Mouse (Mus musculus) forebrain, embryonic 16.5 days (tissue): ENCODE data around the gene Tnfrsf17. TPM values are rescaled to one million over a fixed set of nuclear protein-coding genes. Genes with fewer than 3 reads are reported as not detected.
"Not testable (repeated sequence)": the region's sequence is repeated elsewhere in the genome, so short reads cannot be mapped to it uniquely, and the experiment has no call there.

Source experiments
- ATAC-seq: fragments of 200-750 bp; cut with Nextera tagmentation; 2 replicates; pipeline ENCODE4 v1.8.0; 2017; ENCODE audit warnings: mild to moderate bottlenecking, moderate library complexity
- H3K27ac ChIP-seq: fragments of 300-500 bp; sonication (generic); 2 replicates; pipeline ENCODE4 v1.5.1; 2014; ENCODE audit warnings: low read length, control low read depth
- H3K27me3 ChIP-seq: fragments of 300-500 bp; sonication (generic); replicated peaks from 2 replicates; pipeline ENCODE4 v1.6.1; 2014; ENCODE audit warnings: low read length; ENCODE audit not compliant: control insufficient read depth, insufficient read depth
- H3K36me3 ChIP-seq: fragments of 300-500 bp; sonication (generic); 2 replicates; pipeline ENCODE4 v1.6.1; 2014; ENCODE audit not compliant: control insufficient read depth, insufficient read depth
- H3K4me1 ChIP-seq: fragments of 300-500 bp; sonication (generic); replicated peaks from 2 replicates; pipeline ENCODE4 v1.6.1; 2014; ENCODE audit warnings: low read length; ENCODE audit not compliant: control insufficient read depth, insufficient read depth
- H3K4me2 ChIP-seq: fragments of 300-500 bp; sonication (generic); 2 replicates; pipeline ENCODE4 v1.6.1; 2014; ENCODE audit warnings: mild to moderate bottlenecking, low read length, control low read depth
- H3K4me3 ChIP-seq: fragments of 300-500 bp; sonication (generic); replicated peaks from 2 replicates; pipeline ENCODE4 v1.5.1; 2014; ENCODE audit warnings: mild to moderate bottlenecking, low read length, control low read depth
- H3K9ac ChIP-seq: fragments of 300-500 bp; sonication (generic); replicated peaks from 2 replicates; pipeline ENCODE4 v1.6.1; 2014; ENCODE audit warnings: low read depth, low read length, control low read depth
- H3K9me3 ChIP-seq: fragments of 300-500 bp; sonication (generic); 2 replicates; pipeline ENCODE4 v1.6.1; 2016; ENCODE audit warnings: low read length; ENCODE audit not compliant: control insufficient read depth
- WGBS: fragments of 180-500 bp; shearing (Covaris S2); extraction: QIAGEN DNeasy Blood & Tissue Kit; methylation state at CpG from one replicate; pipeline ENCODE4 v1.1.7; 2014; 5-methylcytosine and 5-hydroxymethylcytosine counted together
- polyA plus RNA-seq: library from polyadenylated mRNA; unstranded; fragments of >200 nt; fragmentation: Nextera tagmentation; extraction: Ambion mirVana; gene quantifications from 2 replicates; pipeline ENCODE4 v1.2.1, GENCODE M21; 2015

Gene Tnfrsf17
- polyA plus RNA-seq, 1 experiment from 2014 or later = not detected

GRCm38 (mm10) chr16:11323324-11324051 is 9.9 kb downstream of the Tnfrsf17 start:
- peak; percentile 46; the same call in 1 of the 2 replicates for ATAC-seq
- Histone ChIP-seq H3K4me3 (peak overlapping the region; percentile 73), H3K36me3 (no peaks in the 10 kb centered on the region), H3K9ac (peak overlapping the region; percentile 87), H3K4me1 (peaks cover 15% of the 10 kb centered on the region), H3K9me3 (no peaks in the 10 kb centered on the region), H3K27me3 (no peaks in the 10 kb centered on the region), H3K4me2 (peak overlapping the region; percentile 95), H3K27ac (peak overlapping the region; percentile 91)
- WGBS = 3% methylated on average over 17 of the region's 17 CpGs

GRCm38 (mm10) chr16:11330081-11330800 is 16.6 kb downstream of the Tnfrsf17 start:
- no peaks in the 10 kb centered on the region for H3K9me3 ChIP-seq
- ATAC-seq = no peak
- no peaks in the 10 kb centered on the region for H3K4me1 ChIP-seq
- H3K4me3 ChIP-seq = no peak overlapping the region
- no peak overlapping the region for H3K9ac ChIP-seq
- WGBS = 94% methylated on average over 3 of the region's 3 CpGs
- H3K27me3 ChIP-seq = no peaks in the 10 kb centered on the region
- H3K36me3 ChIP-seq = no peaks in the 10 kb centered on the region
- no peak overlapping the region for H3K27ac ChIP-seq
- no peak overlapping the region for H3K4me2 ChIP-seq

DNA sequence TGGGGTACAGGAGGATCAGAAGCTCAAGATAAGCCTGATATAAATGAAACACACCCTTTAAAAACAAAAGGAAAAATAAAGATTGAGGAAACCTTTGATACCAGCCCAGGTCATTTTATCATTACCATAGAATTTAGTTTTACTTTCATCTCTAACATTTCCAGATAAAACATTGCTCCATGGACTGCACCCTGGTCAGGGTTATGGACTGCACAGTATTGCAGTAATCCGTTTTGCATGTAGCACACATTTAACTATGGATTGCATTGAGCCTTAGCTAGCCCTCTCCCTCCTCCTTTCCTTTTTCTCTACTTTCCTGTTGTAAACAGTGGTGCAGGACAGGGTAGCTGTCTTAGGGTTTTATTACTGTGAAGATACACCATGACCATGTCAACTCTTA is 17.4 kb downstream of the Tnfrsf17 start:
- no peak overlapping the region for H3K9ac ChIP-seq
- H3K36me3 ChIP-seq = no peaks in the 10 kb centered on the region
- 81% methylated on average over 1 of the region's 1 CpGs for WGBS
- no peak overlapping the region for H3K4me2 ChIP-seq
- H3K27me3 ChIP-seq = no peaks in the 10 kb centered on the region
- H3K27ac ChIP-seq = no peak overlapping the region
- no peak overlapping the region for H3K4me3 ChIP-seq
- no peaks in the 10 kb centered on the region for H3K9me3 ChIP-seq
- H3K4me1 ChIP-seq = no peaks in the 10 kb centered on the region
- ATAC-seq = no peak

DNA sequence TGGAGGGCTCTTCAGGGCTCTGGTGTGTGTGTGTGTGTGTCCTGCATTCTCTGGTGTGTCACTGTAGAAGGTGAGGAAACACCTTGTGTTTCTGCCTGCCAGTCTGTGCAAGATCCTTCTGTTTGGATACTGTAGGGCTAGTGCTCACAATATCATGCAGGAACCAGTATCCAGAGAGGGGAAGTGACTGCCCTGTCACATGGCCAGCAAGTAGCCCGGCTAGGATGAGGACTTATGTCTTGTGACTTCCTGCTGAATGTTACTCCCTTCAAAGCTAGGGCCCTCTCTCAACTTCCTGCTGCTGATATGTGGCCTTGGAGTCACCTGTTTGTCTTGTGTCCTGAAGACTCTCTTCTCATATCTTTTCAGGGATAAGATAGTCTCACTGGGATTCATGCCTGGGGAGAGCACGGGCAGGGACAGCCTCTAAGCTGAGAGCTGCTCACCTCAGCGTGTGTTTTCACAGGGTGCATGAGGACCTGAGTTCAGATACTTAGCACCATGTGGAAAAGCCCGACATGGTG is 29.7 kb downstream of the Tnfrsf17 start:
- Histone ChIP-seq H3K4me2 (no peak overlapping the region), H3K27me3 (no peaks in the 10 kb centered on the region), H3K9ac (no peak overlapping the region), H3K9me3 (no peaks in the 10 kb centered on the region), H3K36me3 (no peaks in the 10 kb centered on the region), H3K4me1 (no peaks in the 10 kb centered on the region), H3K4me3 (no peak overlapping the region), H3K27ac (no peak overlapping the region)
- WGBS = 81% methylated on average over 4 of the region's 4 CpGs
- ATAC-seq = no peak

DNA sequence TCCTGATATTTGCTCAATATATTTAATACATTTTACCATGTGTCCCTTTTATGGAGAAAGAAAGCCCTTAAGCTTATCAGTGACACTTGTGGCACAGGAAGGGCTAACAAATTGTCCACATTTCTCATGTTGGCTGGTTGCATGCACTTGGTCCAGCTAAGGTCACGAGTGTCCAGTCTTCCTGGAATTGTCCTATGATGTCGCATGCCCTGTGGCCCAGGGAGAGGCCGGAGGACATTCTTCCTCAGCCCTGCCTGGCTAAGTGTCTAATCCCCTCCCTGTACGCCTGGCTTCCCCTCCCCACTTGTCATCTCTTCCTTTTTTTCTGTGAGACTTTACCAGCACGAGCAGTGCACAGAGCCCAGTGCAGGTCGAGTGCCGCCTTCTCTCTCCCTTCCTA is 38.3 kb downstream of the Tnfrsf17 start:
- Histone ChIP-seq H3K4me3 (no peak overlapping the region), H3K9ac (no peak overlapping the region), H3K27ac (no peak overlapping the region), H3K9me3 (no peaks in the 10 kb centered on the region), H3K4me1 (no peaks in the 10 kb centered on the region), H3K36me3 (no peaks in the 10 kb centered on the region; the same call in 1 of the 2 replicates), H3K4me2 (no peak overlapping the region), H3K27me3 (no peaks in the 10 kb centered on the region)
- ATAC-seq = no peak
- WGBS = 81% methylated on average over 7 of the region's 7 CpGs

DNA sequence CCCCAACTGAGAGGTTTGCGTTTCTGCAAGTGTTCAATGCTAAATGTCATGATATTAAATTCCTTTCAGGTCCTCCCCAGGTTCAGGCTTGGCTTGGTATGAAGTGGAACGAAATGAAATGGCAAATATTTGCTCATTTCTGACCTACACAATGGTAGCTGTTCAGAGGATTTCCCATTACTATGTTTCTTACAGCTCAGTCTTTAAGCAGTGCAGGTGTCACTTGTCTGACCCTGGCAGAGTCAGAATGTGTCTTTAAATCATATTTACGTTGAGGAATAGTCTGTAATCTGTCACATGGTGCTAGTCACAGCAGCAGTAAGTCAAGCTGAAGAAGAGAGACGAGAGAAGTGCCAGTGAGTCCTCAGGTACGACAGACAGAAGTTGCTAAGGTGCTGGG is 45.6 kb downstream of the Tnfrsf17 start:
- no peaks in the 10 kb centered on the region; the same call in 1 of the 2 replicates for H3K36me3 ChIP-seq
- no peak for ATAC-seq
- H3K4me3 ChIP-seq = no peak overlapping the region
- WGBS = 80% methylated on average over 5 of the region's 5 CpGs
- H3K4me2 ChIP-seq = no peak overlapping the region
- no peaks in the 10 kb centered on the region for H3K27me3 ChIP-seq
- no peaks in the 10 kb centered on the region for H3K4me1 ChIP-seq
- H3K27ac ChIP-seq = no peak overlapping the region
- H3K9me3 ChIP-seq = peaks cover 2% of the 10 kb centered on the region; the same call in 1 of the 2 replicates
- no peak overlapping the region for H3K9ac ChIP-seq

DNA sequence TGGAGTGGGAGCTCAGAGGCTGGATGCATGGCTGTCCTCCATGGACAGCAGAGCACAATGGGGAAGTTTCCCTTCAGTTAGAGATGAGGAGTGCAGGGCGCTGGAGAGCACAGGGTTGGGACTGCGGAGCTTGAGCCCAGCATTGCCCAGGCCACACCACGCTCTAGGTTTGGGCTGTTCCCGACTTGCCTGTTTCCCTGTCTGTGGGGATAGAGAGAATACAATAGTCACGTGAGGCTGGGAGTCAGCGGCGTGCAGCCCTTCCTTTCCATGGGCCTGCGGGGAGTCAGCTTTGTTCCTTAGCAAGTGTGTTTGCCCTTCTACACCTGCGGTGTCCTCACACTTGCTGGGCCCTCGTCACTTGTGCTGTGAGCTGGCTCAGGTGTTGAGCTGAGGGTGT is 46.3 kb downstream of the Tnfrsf17 start:
- no peak overlapping the region for H3K4me2 ChIP-seq
- no peak for ATAC-seq
- no peaks in the 10 kb centered on the region for H3K27me3 ChIP-seq
- no peak overlapping the region for H3K27ac ChIP-seq
- H3K4me1 ChIP-seq = no peaks in the 10 kb centered on the region
- H3K36me3 ChIP-seq = no peaks in the 10 kb centered on the region; the same call in 1 of the 2 replicates
- 15% methylated on average over 10 of the region's 10 CpGs for WGBS
- H3K9me3 ChIP-seq = peaks cover 2% of the 10 kb centered on the region; the same call in 1 of the 2 replicates
- no peak overlapping the region for H3K4me3 ChIP-seq
- no peak overlapping the region for H3K9ac ChIP-seq

DNA sequence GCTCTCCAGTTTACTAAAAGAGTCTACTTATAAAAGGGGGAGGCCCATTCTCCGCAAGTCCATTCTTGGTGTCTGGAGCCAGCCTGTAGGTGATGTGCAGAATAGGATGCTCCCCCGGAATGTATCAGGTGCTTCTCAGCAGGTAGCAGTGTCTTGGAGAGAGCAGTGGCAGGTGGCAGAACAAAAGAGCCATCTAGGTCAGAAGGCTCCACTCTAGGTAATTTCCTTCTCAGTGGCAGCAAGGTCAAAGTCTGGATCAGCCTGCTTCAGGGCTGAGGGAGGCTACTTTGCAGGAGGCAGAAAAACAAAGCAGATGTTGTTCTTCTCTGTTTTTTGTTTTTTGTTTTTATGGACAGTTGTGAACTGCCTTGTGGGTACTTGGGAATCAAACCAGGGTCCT is 47.0 kb downstream of the Tnfrsf17 start:
- H3K4me3 ChIP-seq, H3K9me3 ChIP-seq, H3K9ac ChIP-seq, H3K4me1 ChIP-seq, H3K4me2 ChIP-seq, H3K27ac ChIP-seq, H3K27me3 ChIP-seq, ATAC-seq, H3K36me3 ChIP-seq: not testable (repeated sequence)
- WGBS = 62% methylated on average over 2 of the region's 2 CpGs

- ATAC-seq = no peak
- Histone ChIP-seq H3K4me3 (no peak overlapping the region), H3K27me3 (no peaks in the 10 kb centered on the region), H3K9me3 (no peaks in the 10 kb centered on the region), H3K4me1 (peaks cover 14% of the 10 kb centered on the region), H3K9ac (no peak overlapping the region), H3K4me2 (no peak overlapping the region), H3K36me3 (no peaks in the 10 kb centered on the region), H3K27ac (no peak overlapping the region)
- 75% methylated on average over 5 of the region's 5 CpGs for WGBS
These were observed 52.0 kb downstream of the Tnfrsf17 start for GRCm38 (mm10) chr16:11365626-11366025.
